Mouse (Mus musculus) midbrain, embryonic 15.5 days (tissue): Measurements from ENCODE around the gene Dot1l. TPM values are rescaled to one million over a fixed set of nuclear protein-coding genes. Genes with fewer than 3 reads are reported as not detected.
A peak's percentile ranks its signal among the peaks of the same experiment; 100 is the strongest.

ENCODE experiments used
- ATAC-seq: fragments of 200-750 bp; cut with Nextera tagmentation; replicated peaks from 2 replicates; pipeline ENCODE4 v1.8.0; 2017; ENCODE audit warnings: moderate TSS enrichment
- H3K27ac ChIP-seq: fragments of 300-500 bp; sonication (generic); 2 replicates; pipeline ENCODE4 v1.5.1; 2015; ENCODE audit warnings: mild to moderate bottlenecking, inconsistent platforms
- H3K27me3 ChIP-seq: fragments of 300-500 bp; sonication (generic); replicated peaks from 2 replicates; pipeline ENCODE4 v1.6.1; 2015; ENCODE audit warnings: inconsistent platforms
- H3K36me3 ChIP-seq: fragments of 300-500 bp; sonication (generic); replicated peaks from 2 replicates; pipeline ENCODE4 v1.6.1; 2015; ENCODE audit warnings: inconsistent platforms
- H3K4me1 ChIP-seq: fragments of 300-500 bp; sonication (generic); 2 replicates; pipeline ENCODE4 v1.6.1; 2015; ENCODE audit warnings: inconsistent platforms
- H3K4me2 ChIP-seq: fragments of 300-500 bp; sonication (generic); 2 replicates; pipeline ENCODE4 v1.6.1; 2015; ENCODE audit warnings: inconsistent platforms, mild to moderate bottlenecking, moderate library complexity
- H3K4me3 ChIP-seq: fragments of 300-500 bp; sonication (generic); 2 replicates; pipeline ENCODE4 v1.5.1; 2015; ENCODE audit warnings: mild to moderate bottlenecking, inconsistent platforms
- H3K9ac ChIP-seq: fragments of 300-500 bp; sonication (generic); 2 replicates; pipeline ENCODE4 v1.6.1; 2015; ENCODE audit warnings: mild to moderate bottlenecking, inconsistent platforms
- H3K9me3 ChIP-seq: fragments of 300-500 bp; sonication (generic); 2 replicates; pipeline ENCODE4 v1.6.1; 2016; ENCODE audit warnings: inconsistent platforms
- WGBS: fragments of 180-500 bp; shearing (Covaris S2); methylation state at CpG from one replicate; pipeline ENCODE4 v1.1.7; 2015; ENCODE audit warnings: mixed read lengths; 5-methylcytosine and 5-hydroxymethylcytosine counted together
- polyA plus RNA-seq: library from polyadenylated mRNA; unstranded; fragments of >200 nt; fragmentation: Nextera tagmentation; extraction: Ambion mirVana; gene quantifications from 2 replicates; pipeline ENCODE4 v1.2.1, GENCODE M21; 2015

The Dot1l gene
- polyA plus RNA-seq, 1 experiment from 2014 or later: 25.9 TPM

- WGBS: 69% methylated on average over 12 of the region's 12 CpGs
Observed at GRCm38 (mm10) chr10:80784871-80785270, 29.9 kb downstream of the Dot1l start.

GRCm38 (mm10) chr10:80785963-80786362, 31.0 kb downstream of the Dot1l start:
- Histone ChIP-seq H3K27me3 (no peaks in the 10 kb centered on the region), H3K4me1 (no peaks in the 10 kb centered on the region), H3K4me3 (no peak overlapping the region), H3K36me3 (peaks cover 89% of the 10 kb centered on the region), H3K9me3 (no peaks in the 10 kb centered on the region), H3K27ac (no peak overlapping the region), H3K9ac (no peak overlapping the region), H3K4me2 (no peak overlapping the region)
- WGBS: 92% methylated on average over 11 of the region's 11 CpGs
- ATAC-seq: no peak

More at GRCm38 (mm10) chr10:80784871-80785270, 29.9 kb downstream of the Dot1l start:
- Histone ChIP-seq H3K36me3 (peaks cover 82% of the 10 kb centered on the region), H3K4me2 (no peak overlapping the region), H3K4me3 (no peak overlapping the region), H3K9me3 (no peaks in the 10 kb centered on the region), H3K27me3 (no peaks in the 10 kb centered on the region), H3K9ac (no peak overlapping the region), H3K4me1 (no peaks in the 10 kb centered on the region), H3K27ac (no peak overlapping the region)
- ATAC-seq: no peak

- H3K4me3 ChIP-seq: no peak overlapping the region
- H3K27ac ChIP-seq: no peak overlapping the region
- 79% methylated on average over 2 of the region's 2 CpGs for WGBS
- H3K36me3 ChIP-seq: peaks cover 89% of the 10 kb centered on the region
- H3K4me2 ChIP-seq: no peak overlapping the region
- no peaks in the 10 kb centered on the region for H3K27me3 ChIP-seq
- ATAC-seq: no peak
- H3K9ac ChIP-seq: no peak overlapping the region
- H3K9me3 ChIP-seq: no peaks in the 10 kb centered on the region
- no peaks in the 10 kb centered on the region for H3K4me1 ChIP-seq
Observed at GRCm38 (mm10) chr10:80787517-80787916, 32.5 kb downstream of the Dot1l start.

GRCm38 (mm10) chr10:80790761-80791404, 35.9 kb downstream of the Dot1l start:
- Histone ChIP-seq H3K36me3 (peaks cover 79% of the 10 kb centered on the region), H3K4me3 (no peak overlapping the region), H3K4me2 (no peak overlapping the region), H3K9me3 (no peaks in the 10 kb centered on the region), H3K9ac (no peak overlapping the region), H3K27me3 (no peaks in the 10 kb centered on the region), H3K27ac (no peak overlapping the region), H3K4me1 (peaks cover 2% of the 10 kb centered on the region; the same call in 1 of the 2 replicates)
- ATAC-seq: no peak
- 92% methylated on average over 19 of the region's 19 CpGs for WGBS

- H3K4me1 ChIP-seq: peaks cover 10% of the 10 kb centered on the region
- H3K27me3 ChIP-seq: no peaks in the 10 kb centered on the region
- no peak overlapping the region for H3K4me2 ChIP-seq
- ATAC-seq: no peak
- peaks cover 73% of the 10 kb centered on the region for H3K36me3 ChIP-seq
- no peak overlapping the region for H3K4me3 ChIP-seq
- H3K27ac ChIP-seq: no peak overlapping the region
- H3K9ac ChIP-seq: no peak overlapping the region
- WGBS: 85% methylated on average over 33 of the region's 33 CpGs
- H3K9me3 ChIP-seq: no peaks in the 10 kb centered on the region
Observed at GRCm38 (mm10) chr10:80791476-80792174, 36.6 kb downstream of the Dot1l start.

GRCm38 (mm10) chr10:80792175-80793032, 37.4 kb downstream of the Dot1l start:
- Histone ChIP-seq H3K4me2 (no peak overlapping the region), H3K4me1 (peaks cover 17% of the 10 kb centered on the region), H3K27ac (no peak overlapping the region), H3K36me3 (peaks cover 70% of the 10 kb centered on the region), H3K9ac (no peak overlapping the region), H3K27me3 (no peaks in the 10 kb centered on the region), H3K9me3 (no peaks in the 10 kb centered on the region), H3K4me3 (no peak overlapping the region)
- ATAC-seq: no peak; the same call in 1 of the 2 replicates
- WGBS: 72% methylated on average over 41 of the region's 41 CpGs

GRCm38 (mm10) chr10:80793033-80793784, 38.2 kb downstream of the Dot1l start:
- Histone ChIP-seq H3K9ac (no peak overlapping the region), H3K27ac (no peak overlapping the region), H3K4me2 (no peak overlapping the region), H3K4me1 (peaks cover 19% of the 10 kb centered on the region), H3K9me3 (no peaks in the 10 kb centered on the region), H3K36me3 (peaks cover 61% of the 10 kb centered on the region), H3K4me3 (no peak overlapping the region), H3K27me3 (no peaks in the 10 kb centered on the region)
- ATAC-seq: no peak
- 86% methylated on average over 13 of the region's 13 CpGs for WGBS

- Histone ChIP-seq H3K4me3 (no peak overlapping the region), H3K4me1 (peaks cover 19% of the 10 kb centered on the region), H3K4me2 (no peak overlapping the region), H3K36me3 (peaks cover 56% of the 10 kb centered on the region), H3K27ac (no peak overlapping the region), H3K27me3 (no peaks in the 10 kb centered on the region), H3K9ac (no peak overlapping the region; the same call in 1 of the 2 replicates), H3K9me3 (no peaks in the 10 kb centered on the region)
- ATAC-seq: no peak
- 88% methylated on average over 4 of the region's 4 CpGs for WGBS
Observed at GRCm38 (mm10) chr10:80793803-80794202, 38.8 kb downstream of the Dot1l start.

- WGBS: 86% methylated on average over 8 of the region's 8 CpGs
Observed at GRCm38 (mm10) chr10:80794750-80795149, 39.7 kb downstream of the Dot1l start.

GRCm38 (mm10) chr10:80796307-80796848, 41.4 kb downstream of the Dot1l start:
- no peak overlapping the region for H3K27ac ChIP-seq
- H3K36me3 ChIP-seq: peaks cover 37% of the 10 kb centered on the region
- H3K9me3 ChIP-seq: no peaks in the 10 kb centered on the region
- ATAC-seq: no peak
- peaks cover 33% of the 10 kb centered on the region for H3K4me1 ChIP-seq
- H3K27me3 ChIP-seq: no peaks in the 10 kb centered on the region
- H3K9ac ChIP-seq: peak overlapping the region; percentile 18; the same call in 1 of the 2 replicates
- H3K4me3 ChIP-seq: peak overlapping the region; percentile 97
- H3K4me2 ChIP-seq: peak overlapping the region; percentile 92
- WGBS: 82% methylated on average over 9 of the region's 9 CpGs

More at GRCm38 (mm10) chr10:80794750-80795149, 39.7 kb downstream of the Dot1l start:
- ATAC-seq: no peak
- H3K4me1 ChIP-seq: peaks cover 26% of the 10 kb centered on the region
- H3K36me3 ChIP-seq: peaks cover 47% of the 10 kb centered on the region
- H3K4me2 ChIP-seq: no peak overlapping the region
- H3K4me3 ChIP-seq: no peak overlapping the region
- H3K9me3 ChIP-seq: no peaks in the 10 kb centered on the region
- H3K27me3 ChIP-seq: no peaks in the 10 kb centered on the region
- H3K27ac ChIP-seq: no peak overlapping the region
- no peak overlapping the region for H3K9ac ChIP-seq
